8 mouse cellular contexts compared by ENCODE assay signal in genomic region chr4:155601091-155601996, GRCm38 (mm10). TPM values are rescaled to one million over a fixed set of nuclear protein-coding genes. Genes with fewer than 3 reads are reported as not detected.
A peak's percentile ranks its signal among the peaks of the same experiment; 100 is the strongest.
DNase-seq lines count a peak whose midpoint lies in the region; ATAC-seq and TF ChIP-seq lines count a peak whose summit lies in the region.

TSS of gene Slc35e2 (plus strand) at chr4:155601416.

- no peak for TF ChIP-seq RAD21 in MEL (IDR thresholded peaks at IDR 0.05; ENCODE audit: low read depth, low read length)

- H3K4me1 ChIP-seq in MEL (ENCODE audit: control insufficient read depth in 1 of 2, insufficient read depth in 2 of 2, low read length in 2 of 2) = peaks cover 21 to 22% of the 10 kb centered on the region in 2 experiments
- no peaks in the 10 kb centered on the region; the same call in 1 of the 2 replicates for H3K4me1 ChIP-seq in cerebellum, adult 2 months (ENCODE audit: control insufficient read depth, insufficient read depth, low read length)
- 0 out of 2 replicates have a peak, but pooled peaks cover 5% of the 10 kb centered on the region for H3K4me1 ChIP-seq in lung, embryonic 16.5 days (replicated peaks; ENCODE audit: control insufficient read depth, insufficient read depth, low read length)

- H3K27ac ChIP-seq in MEL (ENCODE audit: control insufficient read depth, low read depth, low read length) = peak within 1 kb of the TSS; percentile 97
- H3K27ac ChIP-seq in cerebellum, adult 2 months (ENCODE audit: insufficient read depth, low read length) = peak within 1 kb of the TSS; percentile 98
- peak within 1 kb of the TSS; percentile 99 for H3K27ac ChIP-seq in lung, embryonic 16.5 days (ENCODE audit: low read length)

- no peaks in the 10 kb centered on the region for H3K27me3 ChIP-seq in MEL (ENCODE audit: control insufficient read depth in 1 of 2, insufficient read depth in 2 of 2, low read length in 2 of 2)
- H3K27me3 ChIP-seq in cerebellum, adult 2 months (ENCODE audit: control insufficient read depth, insufficient read depth, low read length) = no peaks in the 10 kb centered on the region
- no peaks in the 10 kb centered on the region for H3K27me3 ChIP-seq in lung, embryonic 16.5 days (ENCODE audit: control insufficient read depth, insufficient read depth, low read depth, low read length)

- H3K9me3 ChIP-seq in MEL (replicated peaks; ENCODE audit: insufficient read depth, low read length) = no peaks in the 10 kb centered on the region
- H3K9me3 ChIP-seq in lung, embryonic 16.5 days (ENCODE audit: control insufficient read depth, low read length) = no peaks in the 10 kb centered on the region; the same call in 1 of the 2 replicates

- peaks cover 9% of the 10 kb centered on the region for H3K79me2 ChIP-seq in MEL (ENCODE audit: control insufficient read depth, insufficient read depth, low read length, poor library complexity)

- H3K9ac ChIP-seq in MEL (ENCODE audit: control insufficient read depth, low read depth, low read length, poor library complexity, severe bottlenecking) = peak within 1 kb of the TSS; percentile 86
- H3K9ac ChIP-seq in lung, embryonic 16.5 days (ENCODE audit: low read length) = peak within 1 kb of the TSS; percentile 94

- TF ChIP-seq POLR2A in MEL (IDR thresholded peaks at IDR 0.05; ENCODE audit: control insufficient read depth in 1 of 2, insufficient read depth in 1 of 2, low read depth in 1 of 2, low read length in 2 of 2, poor library complexity in 1 of 2) = peak; percentile 97 to 99
- TF ChIP-seq POLR2A in cerebellum, adult 2 months (IDR thresholded peaks at IDR 0.05; ENCODE audit: borderline replicate concordance, insufficient read depth, low read length) = peak; percentile 93; the same call in 1 of the 2 replicates

- peak in 1 of 3 experiments; percentile 6; a peak in 2 of 6 replicates for TF ChIP-seq CTCF in MEL (IDR thresholded peaks at IDR 0.05 in 2 of 3, conservative IDR thresholded peaks at IDR 0.05 in 1 of 3; ENCODE audit: control insufficient read depth in 1 of 3, insufficient read depth in 1 of 3, low read depth in 2 of 3, low read length in 3 of 3, poor library complexity in 1 of 3, severe bottlenecking in 1 of 3)
- no peak for TF ChIP-seq CTCF in cerebellum, adult 2 months (IDR thresholded peaks at IDR 0.05; ENCODE audit: borderline replicate concordance, insufficient read depth, low read depth, low read length)

- ATAC-seq in hematopoietic stem cell, adult 5-6 weeks (replicated peaks in 1 of 2; ENCODE audit: insufficient read depth in 1 of 2, low FRiP score in 2 of 2, low TSS enrichment in 1 of 2, low read depth in 1 of 2, poor library complexity in 2 of 2, severe bottlenecking in 2 of 2) = peak; percentile 84 to 89
- ATAC-seq in lung, embryonic 16.5 days (ENCODE audit: low read depth) = peak; percentile 98

- under 1% methylated on average over 64 of the region's 65 CpGs for WGBS in cerebellum, adult 2 months
- WGBS in lung, embryonic 16.5 days = under 1% methylated on average over 55 of the region's 65 CpGs

- DNase-seq in MEL (ENCODE audit: low read depth, low spot score) = peak; percentile 97
- DNase-seq in cerebellum, adult 2 months = peak; percentile 92 to 99
- DNase-seq in forelimb bud, embryonic 11.5 days (ENCODE audit: low read depth, low spot score) = peak; percentile 88
- peak; percentile 96 for DNase-seq in layer of hippocampus, adult 9-10 months (ENCODE audit: low spot score)
- peak; percentile 97 for DNase-seq in ovary, postnatal 10 days (ENCODE audit: low spot score)
- DNase-seq in thymus, postnatal 10 days (ENCODE audit: low spot score in 2 of 2) = peak; percentile 87 to 96

- H3K36me3 ChIP-seq in MEL (ENCODE audit: control insufficient read depth in 1 of 2, insufficient read depth in 2 of 2, low read length in 2 of 2) = peaks cover 0 to 32% of the 10 kb centered on the region in 2 experiments; a peak in 2 of 4 replicates
- H3K36me3 ChIP-seq in lung, embryonic 16.5 days (ENCODE audit: control insufficient read depth, insufficient read depth, low read length) = 0 out of 2 replicates have a peak, but pooled peaks cover 3% of the 10 kb centered on the region

- peak in 1 of 2 experiments; percentile 6; a peak in 1 of 4 replicates for TF ChIP-seq EP300 in MEL (IDR thresholded peaks at IDR 0.05; ENCODE audit: low read depth in 1 of 2, low read length in 2 of 2)

- H3K4me2 ChIP-seq in lung, embryonic 16.5 days (ENCODE audit: low read depth, low read length) = peak within 1 kb of the TSS; percentile 77

- H3K4me3 ChIP-seq in MEL (ENCODE audit: control insufficient read depth in 1 of 2, insufficient read depth in 1 of 2, low read depth in 2 of 2, low read length in 2 of 2) = peak within 1 kb of the TSS; percentile 81 to 92
- peak within 1 kb of the TSS; percentile 82 for H3K4me3 ChIP-seq in cerebellum, adult 2 months (replicated peaks; ENCODE audit: insufficient read depth, low read depth, low read length)
- peak within 1 kb of the TSS; percentile 85 for H3K4me3 ChIP-seq in lung, embryonic 16.5 days (ENCODE audit: low read length)

TF ChIP-seq in MEL, 35 proteins besides CTCF, POLR2A, EP300 and RAD21:
- TF ChIP-seq CHD2 (IDR thresholded peaks at IDR 0.05; ENCODE audit: low read length) = no peak
- TF ChIP-seq SMC3 (IDR thresholded peaks at IDR 0.05; ENCODE audit: low read depth, low read length) = no peak
- no peak for TF ChIP-seq GABPA (IDR thresholded peaks at IDR 0.05; ENCODE audit: low read depth, low read length)
- peak; percentile 65 for TF ChIP-seq MXI1 (IDR thresholded peaks at IDR 0.05; ENCODE audit: low read depth, low read length)
- no peak for TF ChIP-seq ZKSCAN1 (IDR thresholded peaks at IDR 0.05; ENCODE audit: low read depth, low read length)
- peak; percentile 98 for TF ChIP-seq TBP (IDR thresholded peaks at IDR 0.05; ENCODE audit: low read depth, low read length)
- TF ChIP-seq USF2 (IDR thresholded peaks at IDR 0.05; ENCODE audit: borderline replicate concordance in 1 of 2, insufficient read depth in 1 of 2, low read depth in 1 of 2, low read length in 2 of 2) = no peak
- no peak for TF ChIP-seq POLR2AphosphoS5 (IDR thresholded peaks at IDR 0.05; ENCODE audit: borderline replicate concordance, low read depth, low read length)
- no peak; the same call in 1 of the 2 replicates for TF ChIP-seq BHLHE40 (IDR thresholded peaks at IDR 0.05; ENCODE audit: borderline replicate concordance, low read depth, low read length)
- TF ChIP-seq HCFC1 (IDR thresholded peaks at IDR 0.05; ENCODE audit: low read depth, low read length) = peak; percentile 83
- TF ChIP-seq ELF1 (IDR thresholded peaks at IDR 0.05; ENCODE audit: low read depth, low read length) = peak; percentile 30; the same call in 1 of the 2 replicates
- peak; percentile 59 for TF ChIP-seq NELFE (IDR thresholded peaks at IDR 0.05; ENCODE audit: low read depth, low read length)
- peak; percentile 50; the same call in 1 of the 2 replicates for TF ChIP-seq TCF12 (IDR thresholded peaks at IDR 0.05; ENCODE audit: low read depth, low read length)
- TF ChIP-seq TAL1 (IDR thresholded peaks at IDR 0.05; ENCODE audit: low read length) = no peak
- TF ChIP-seq MYB (IDR thresholded peaks at IDR 0.05; ENCODE audit: low read depth, low read length) = no peak
- TF ChIP-seq ZMIZ1 (IDR thresholded peaks at IDR 0.05; ENCODE audit: low read depth, low read length) = peak; percentile 100
- no peak for TF ChIP-seq MEF2A (IDR thresholded peaks at IDR 0.05; ENCODE audit: extremely low read depth, insufficient replicate concordance, low read depth, low read length, poor library complexity, severe bottlenecking)
- TF ChIP-seq RCOR1 (IDR thresholded peaks at IDR 0.05; ENCODE audit: low read depth, low read length) = peak; percentile 24
- TF ChIP-seq ETS1 (IDR thresholded peaks at IDR 0.05; ENCODE audit: low read depth, low read length) = peak; percentile 52
- 0 out of 2 replicates have a peak, but pooled peaks have one; percentile 29 for TF ChIP-seq NRF1 (IDR thresholded peaks at IDR 0.05; ENCODE audit: insufficient read depth, low read depth, low read length, poor library complexity, severe bottlenecking)
- TF ChIP-seq E2F4 (IDR thresholded peaks at IDR 0.05; ENCODE audit: borderline replicate concordance, low read depth, low read length) = no peak
- peak; percentile 99 for TF ChIP-seq CHD1 (IDR thresholded peaks at IDR 0.05; ENCODE audit: low read depth, low read length)
- TF ChIP-seq MAX (IDR thresholded peaks at IDR 0.05; ENCODE audit: low read length) = peak; percentile 64; the same call in 1 of the 2 replicates
- no peak for TF ChIP-seq UBTF (IDR thresholded peaks at IDR 0.05; ENCODE audit: borderline replicate concordance, insufficient read depth, low read depth, low read length)
- TF ChIP-seq ZNF384 (IDR thresholded peaks at IDR 0.05; ENCODE audit: low read depth, low read length) = no peak
- TF ChIP-seq JUND (IDR thresholded peaks at IDR 0.05; ENCODE audit: low read depth, low read length) = no peak
- peak; percentile 99 for TF ChIP-seq POLR2AphosphoS2 (IDR thresholded peaks at IDR 0.05; ENCODE audit: low read length)
- peak; percentile 87 for TF ChIP-seq MAZ (IDR thresholded peaks at IDR 0.05; ENCODE audit: low read depth, low read length)
- no peak for TF ChIP-seq MAFK (IDR thresholded peaks at IDR 0.05; ENCODE audit: borderline replicate concordance, low read depth, low read length)
TF ChIP-seq in MEL: peak in this region for 14.

RNA-seq across cellular contexts. Expression of gene Slc35e2, which starts in this region (rescaled TPM):
- 9.0 and 9.9 TPM in 2 replicates for total RNA-seq in MEL (2012; rRNA removed)
- polyA plus RNA-seq in MEL (2012; ENCODE audit: insufficient read depth in 1 of 2, insufficient read length in 2 of 2, low read depth in 1 of 2, low replicate concordance in 2 of 2, missing spikeins in 1 of 2) = 1 to 10 TPM in 1 of 2 experiments, not detected in 1; 6.4 TPM
- 20.3 and 20.5 TPM in 2 replicates for polyA plus RNA-seq in cerebellum, adult 2 months (2012; rRNA removed)
- total RNA-seq in hematopoietic stem cell, adult 5-6 weeks (2017) = 16.6 and 22.6 TPM in 2 replicates
- 5.9 and 6.5 TPM in 2 replicates for polyA plus RNA-seq in lung, embryonic 16.5 days (2015; fragmentation: Nextera tagmentation; extraction: Ambion mirVana)

Comparison
In these comparisons a context has a peak if more than half of its experiments do, and no peak if none do; other contexts are left out.
1. Peak in every context shown above with its lines: DNase-seq, ATAC-seq, H3K4me3 ChIP-seq and H3K27ac ChIP-seq.